Mouse (Mus musculus) kidney, adult 2 months (tissue): ENCODE measurements around the gene Trim47.

ENCODE experiments used
- CTCF ChIP-seq: fragments of 200-500 bp; conservative IDR thresholded peaks from 2 replicates; pipeline ENCODE4 v1.5.1; 2011; ENCODE audit warnings: low read depth, mild to moderate bottlenecking, control low read depth, low read length, moderate library complexity, mixed read lengths; ENCODE audit not compliant: insufficient read depth, insufficient read length
- POLR2A ChIP-seq: fragments of 200-500 bp; IDR thresholded peaks from one replicate; pipeline ENCODE4 v1.6.1; 2011; ENCODE audit warnings: low read depth, low read length, control low read depth

- no peak for TF ChIP-seq CTCF
- no peak for TF ChIP-seq POLR2A
Measured at GRCm38 (mm10) chr11:116078676-116079320, 48.2 kb downstream of the Trim47 start.
